Mouse (Mus musculus) CH12.LX (cell line): Measurements from ENCODE around the gene Itk. TPM values are rescaled to one million over a fixed set of nuclear protein-coding genes. Genes with fewer than 3 reads are reported as not detected.

Experiments used
- DNase-seq: peaks from one replicate; pipeline ENCODE4 v3.0.0-alpha.2; 2013; ENCODE audit errors: extremely low read depth
- H3K27ac ChIP-seq: 2 replicates; pipeline ENCODE4 v1.5.1; 2012; ENCODE audit warnings: low read depth, mild to moderate bottlenecking, control low read depth, moderate library complexity; ENCODE audit not compliant: insufficient read depth
- H3K27me3 ChIP-seq: replicated peaks from 2 replicates; pipeline ENCODE3; 2012; ENCODE audit warnings: inconsistent platforms
- H3K36me3 ChIP-seq, 2 experiments: replicated peaks in 1 of 2; 2 replicates each; pipeline versions ENCODE3 to v1.6.1; 2012; ENCODE audit warnings: inconsistent platforms in 1 of 2, low read length in 1 of 2, mild to moderate bottlenecking in 1 of 2, mixed read lengths in 1 of 2, moderate library complexity in 1 of 2; ENCODE audit not compliant: control insufficient read depth in 1 of 2, insufficient read depth in 1 of 2
- H3K4me1 ChIP-seq, 2 experiments: 2 replicates each; pipeline ENCODE4 v1.6.1; 2012; ENCODE audit warnings: inconsistent platforms in 1 of 2, moderate library complexity in 1 of 2; ENCODE audit not compliant: insufficient read depth in 2 of 2, control insufficient read depth in 1 of 2
- H3K4me2 ChIP-seq: 2 replicates; pipeline ENCODE4 v1.6.1; 2012; ENCODE audit warnings: low read depth, mild to moderate bottlenecking, control low read depth; ENCODE audit not compliant: poor library complexity, insufficient read depth, severe bottlenecking
- H3K4me3 ChIP-seq, 3 experiments: fragments of 150-350 bp in 1 of 3; sonication (generic) in 1 of 3; replicated peaks in 1 of 3; 2 replicates each; pipeline versions ENCODE3 to v1.5.1; 2011 to 2012; ENCODE audit warnings: low read depth in 2 of 3, low read length in 2 of 3, mild to moderate bottlenecking in 2 of 3, moderate library complexity in 2 of 3, control low read depth in 1 of 3, improper control_type of control experiment in 1 of 3, inconsistent platforms in 1 of 3, mixed read lengths in 1 of 3; ENCODE audit not compliant: poor library complexity in 1 of 3
- H3K79me2 ChIP-seq: replicated peaks from 2 replicates; pipeline ENCODE4 v1.6.1; 2012; ENCODE audit warnings: mild to moderate bottlenecking, moderate library complexity; ENCODE audit not compliant: control insufficient read depth, poor library complexity, insufficient read depth, severe bottlenecking; ENCODE audit errors: extremely low read depth
- H3K9ac ChIP-seq: 2 replicates; pipeline ENCODE4 v1.6.1; 2012; ENCODE audit warnings: low read depth, mild to moderate bottlenecking, control low read depth, moderate library complexity; ENCODE audit not compliant: insufficient read depth
- H3K9me3 ChIP-seq: replicated peaks from 2 replicates; pipeline ENCODE3; 2012; ENCODE audit warnings: low read length, inconsistent platforms, mixed read lengths
- BHLHE40 ChIP-seq: IDR thresholded peaks from 2 replicates; pipeline ENCODE4 v1.6.1; 2011; ENCODE audit warnings: mild to moderate bottlenecking, low read depth, low read length, improper control_type of control experiment
- CHD1 ChIP-seq: IDR thresholded peaks from 2 replicates; pipeline ENCODE4 v1.6.1; 2012; ENCODE audit warnings: low read depth, low read length, improper control_type of control experiment, inconsistent platforms
- CTCF ChIP-seq, 2 experiments: IDR thresholded peaks in 1 of 2; conservative IDR thresholded peaks in 1 of 2; 2 replicates each; pipeline ENCODE4 v1.5.1; 2011 to 2012; ENCODE audit warnings: low read depth in 2 of 2, low read length in 2 of 2, improper control_type of control experiment in 1 of 2, inconsistent platforms in 1 of 2, mild to moderate bottlenecking in 1 of 2, moderate library complexity in 1 of 2
- E2F4 ChIP-seq: IDR thresholded peaks from 2 replicates; pipeline ENCODE4 v1.6.1; 2011; ENCODE audit warnings: low read depth, low read length, improper control_type of control experiment; ENCODE audit not compliant: insufficient replicate concordance
- ELF1 ChIP-seq: IDR thresholded peaks from 2 replicates; pipeline ENCODE4 v1.6.1; 2014; ENCODE audit warnings: low read depth, mild to moderate bottlenecking, inconsistent platforms, low read length, improper control_type of control experiment
- EP300 ChIP-seq: IDR thresholded peaks from 2 replicates; pipeline ENCODE4 v1.6.1; 2011; ENCODE audit warnings: low read length, improper control_type of control experiment
- IRF4 ChIP-seq: IDR thresholded peaks from 2 replicates; pipeline ENCODE4 v1.6.1; 2014; ENCODE audit warnings: low read depth, mild to moderate bottlenecking, inconsistent platforms, low read length, improper control_type of control experiment
- JUND ChIP-seq: conservative IDR thresholded peaks from 2 replicates; pipeline ENCODE4 v1.6.1; 2011; ENCODE audit warnings: low read depth, low read length, improper control_type of control experiment
- MAX ChIP-seq: IDR thresholded peaks from 2 replicates; pipeline ENCODE4 v1.6.1; 2011; ENCODE audit warnings: low read length, improper control_type of control experiment
- MAZ ChIP-seq: IDR thresholded peaks from 2 replicates; pipeline ENCODE4 v1.6.1; 2012; ENCODE audit warnings: low read depth, mild to moderate bottlenecking, inconsistent platforms, low read length, improper control_type of control experiment, moderate library complexity
- MEF2A ChIP-seq: IDR thresholded peaks from 2 replicates; pipeline ENCODE4 v1.6.1; 2014; ENCODE audit warnings: low read depth, mild to moderate bottlenecking, inconsistent platforms, low read length, improper control_type of control experiment, borderline replicate concordance
- MXI1 ChIP-seq: IDR thresholded peaks from 2 replicates; pipeline ENCODE4 v1.6.1; 2011; ENCODE audit warnings: mild to moderate bottlenecking, low read depth, low read length, improper control_type of control experiment
- NRF1 ChIP-seq: IDR thresholded peaks from 2 replicates; pipeline ENCODE4 v1.6.1; 2014; ENCODE audit warnings: low read depth, mild to moderate bottlenecking, inconsistent platforms, low read length, improper control_type of control experiment, moderate library complexity
- RCOR1 ChIP-seq: conservative IDR thresholded peaks from 2 replicates; pipeline ENCODE4 v1.6.1; 2012; ENCODE audit warnings: low read depth, mild to moderate bottlenecking, inconsistent platforms, low read length, improper control_type of control experiment
- SIN3A ChIP-seq: IDR thresholded peaks from 2 replicates; pipeline ENCODE4 v1.6.1; 2012; ENCODE audit warnings: low read length, improper control_type of control experiment, inconsistent platforms
- TBP ChIP-seq: conservative IDR thresholded peaks from 2 replicates; pipeline ENCODE4 v1.6.1; 2011; ENCODE audit warnings: low read depth, low read length, improper control_type of control experiment
- UBTF ChIP-seq: IDR thresholded peaks from 2 replicates; pipeline ENCODE4 v1.6.1; 2012; ENCODE audit warnings: low read depth, mild to moderate bottlenecking, inconsistent platforms, low read length, improper control_type of control experiment, moderate library complexity
- USF1 ChIP-seq: IDR thresholded peaks from 2 replicates; pipeline ENCODE4 v1.6.1; 2014; ENCODE audit warnings: low read depth, mild to moderate bottlenecking, inconsistent platforms, low read length, improper control_type of control experiment
- USF2 ChIP-seq: conservative IDR thresholded peaks from 2 replicates; pipeline ENCODE4 v1.6.1; 2011; ENCODE audit warnings: low read depth, low read length, improper control_type of control experiment
- ZKSCAN1 ChIP-seq: IDR thresholded peaks from 2 replicates; pipeline ENCODE4 v1.6.1; 2012; ENCODE audit warnings: low read depth, inconsistent platforms, low read length, improper control_type of control experiment, borderline replicate concordance
- ZNF384 ChIP-seq: IDR thresholded peaks from 2 replicates; pipeline ENCODE4 v1.6.1; 2012; ENCODE audit warnings: low read depth, low read length, improper control_type of control experiment, inconsistent platforms
- dilution Hi-C: fragments of 300-500 bp; cut with MboI; formaldehyde crosslinking; loops from 2 replicates; pipeline ENCODE4 v1.14.3; 2020; ENCODE audit warnings: low sequenced_read_pairs; ENCODE audit not compliant: extremely low pct_unique_long_range_greater_than_20kb, extremely low pct_ligation_motif_present
- in situ Hi-C: fragments of 300-500 bp; cut with MboI; formaldehyde crosslinking; loops from 3 replicates; pipeline ENCODE4 v1.14.3; 2019; ENCODE audit warnings: low sequenced_read_pairs, low pct_ligation_motif_present, low pct_unique_long_range_greater_than_20kb, mixed read lengths
- polyA plus RNA-seq: library from polyadenylated mRNA; unstranded; fragments of >175 nt; gene quantifications from 2 replicates; pipeline ENCODE4 v1.2.1, GENCODE M21; 2012; ENCODE audit warnings: low read depth; ENCODE audit not compliant: insufficient read length
- total RNA-seq, 2 experiments: library from RNA; depleted of rRNA; stranded (reverse); fragments of 300-350 nt in 1 of 2; fragments of >200 nt in 1 of 2; gene quantifications; 2 replicates each; pipeline ENCODE4 v1.2.3; 2012 to 2014

Gene Itk
- total and polyA plus RNA-seq, 3 experiments: 0.11 to 0.64 (median 0.17) TPM

- TF ChIP-seq ELF1 (peak; percentile 74), ZNF384 (peak; percentile 75), ZKSCAN1 (peak; percentile 53; the same call in 1 of the 2 replicates), NRF1 (peak; percentile 74), BHLHE40 (peak; percentile 98), MXI1 (peak; percentile 79; the same call in 1 of the 2 replicates), EP300 (peak; percentile 100), SIN3A (peak; percentile 99), TBP (peak; percentile 82), RCOR1 (peak; percentile 100), E2F4 (peak; percentile 80; the same call in 1 of the 2 replicates), IRF4 (peak; percentile 98), UBTF (no peak), MAZ (peak; percentile 99), USF1 (no peak), USF2 (no peak), JUND (peak; percentile 85), CTCF (conservative IDR thresholded peaks at IDR 0.05 in 1 of 2, IDR thresholded peaks at IDR 0.05 in 1 of 2; ENCODE audit: low read depth in 2 of 2, low read length in 2 of 2) (peak in 1 of 2 experiments; percentile 20; a peak in 2 of 4 replicates), MAX (peak; percentile 95)
Measured at GRCm38 (mm10) chr11:46398933-46399383, 9.6 kb upstream of the Itk start (continued).

GRCm38 (mm10) chr11:46398473-46398872 is 9.2 kb upstream of the Itk start:
- H3K27me3 ChIP-seq: peaks cover 1% of the 10 kb centered on the region
- peak overlapping the region; percentile 88 for H3K27ac ChIP-seq
- no peak overlapping the region for H3K4me3 ChIP-seq
- DNase-seq: no peak
- H3K36me3 ChIP-seq: no peaks in the 10 kb centered on the region
- TF ChIP-seq TBP (no peak), JUND (no peak), CHD1 (peak; percentile 74; the same call in 1 of the 2 replicates), MEF2A (no peak)
- in situ Hi-C loops (no loop called here), dilution Hi-C loops (no loop called here)
- H3K4me1 ChIP-seq: peaks cover 40 to 80% of the 10 kb centered on the region in 2 experiments
- H3K4me2 ChIP-seq: peak overlapping the region; percentile 70
- H3K9me3 ChIP-seq: no peaks in the 10 kb centered on the region
- peak overlapping the region; percentile 67 for H3K9ac ChIP-seq
- H3K79me2 ChIP-seq: no peaks in the 10 kb centered on the region
